Mouse (Mus musculus) Muller cell, postnatal 12 days (primary cell): ENCODE data around the gene D130043K22Rik.

Source experiments
- DNase-seq: peaks from one replicate; pipeline ENCODE4 v3.0.0-alpha.2; 2015; ENCODE audit errors: inconsistent ontology term

D130043K22Rik gene

GRCm38 (mm10) chr13:24892516-24892915, 47.6 kb downstream of the D130043K22Rik start:
- no peak for DNase-seq

DNA sequence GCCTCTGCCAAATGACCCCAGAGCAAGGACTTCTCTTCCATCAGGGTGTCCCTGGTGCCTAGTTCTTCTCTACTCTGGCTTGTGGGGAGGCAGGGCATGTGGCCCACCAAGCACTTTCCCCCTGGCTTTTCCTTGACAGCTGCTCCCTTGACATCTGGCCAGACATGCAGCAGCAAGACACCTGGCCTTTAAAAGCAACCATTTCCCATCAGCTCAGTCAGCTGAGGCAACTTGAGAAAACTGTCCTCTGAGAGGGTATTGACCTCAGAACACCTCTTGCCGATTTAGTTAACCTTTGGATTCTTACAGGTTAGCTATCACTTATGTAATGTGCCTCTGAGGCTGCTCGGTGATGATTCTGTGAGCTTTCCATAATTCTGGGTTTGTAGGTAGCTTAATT, 48.9 kb downstream of the D130043K22Rik start:
- DNase-seq = no peak

GRCm38 (mm10) chr13:24901916-24902315, 57.0 kb downstream of the D130043K22Rik start:
- DNase-seq = no peak

DNA sequence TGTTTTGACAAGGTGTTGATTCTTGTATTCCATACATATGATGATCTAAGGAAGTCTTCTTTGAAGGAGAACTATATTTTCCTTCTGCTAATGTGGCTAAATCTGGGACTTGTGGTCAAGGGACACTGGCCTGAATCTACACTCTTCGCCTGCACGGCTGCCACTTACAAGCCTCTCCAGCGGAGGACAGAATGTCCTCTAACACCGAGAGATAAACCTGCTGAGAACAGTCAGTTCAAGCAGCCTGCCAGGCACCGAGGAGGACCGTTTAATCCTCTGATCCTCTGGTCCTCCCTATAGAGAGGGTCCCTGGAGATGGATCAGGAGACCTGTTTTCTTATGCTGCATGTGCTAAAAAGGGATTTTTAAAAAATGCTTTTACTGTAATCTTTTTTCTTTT, 58.5 kb downstream of the D130043K22Rik start:
- DNase-seq = no peak

DNA sequence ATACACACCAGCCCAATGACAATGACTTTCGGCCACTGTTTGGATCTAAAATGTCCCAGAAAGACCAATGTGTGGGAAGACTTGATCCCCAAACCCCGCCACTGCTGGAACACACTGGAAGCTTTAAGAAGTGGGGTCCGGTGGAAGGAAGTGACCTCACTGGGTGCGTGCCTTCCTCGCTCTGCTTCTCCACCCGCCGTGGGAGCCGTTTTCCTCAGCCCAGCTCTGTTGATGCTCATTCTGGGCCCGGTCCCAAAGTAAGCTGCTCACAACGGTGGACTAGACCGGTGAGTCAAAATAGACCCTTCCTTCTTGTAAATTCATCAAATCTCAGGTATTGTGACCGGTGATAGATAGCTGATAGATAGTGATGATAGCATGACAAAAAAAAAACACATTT, 60.5 kb downstream of the D130043K22Rik start:
- DNase-seq = no peak

DNA sequence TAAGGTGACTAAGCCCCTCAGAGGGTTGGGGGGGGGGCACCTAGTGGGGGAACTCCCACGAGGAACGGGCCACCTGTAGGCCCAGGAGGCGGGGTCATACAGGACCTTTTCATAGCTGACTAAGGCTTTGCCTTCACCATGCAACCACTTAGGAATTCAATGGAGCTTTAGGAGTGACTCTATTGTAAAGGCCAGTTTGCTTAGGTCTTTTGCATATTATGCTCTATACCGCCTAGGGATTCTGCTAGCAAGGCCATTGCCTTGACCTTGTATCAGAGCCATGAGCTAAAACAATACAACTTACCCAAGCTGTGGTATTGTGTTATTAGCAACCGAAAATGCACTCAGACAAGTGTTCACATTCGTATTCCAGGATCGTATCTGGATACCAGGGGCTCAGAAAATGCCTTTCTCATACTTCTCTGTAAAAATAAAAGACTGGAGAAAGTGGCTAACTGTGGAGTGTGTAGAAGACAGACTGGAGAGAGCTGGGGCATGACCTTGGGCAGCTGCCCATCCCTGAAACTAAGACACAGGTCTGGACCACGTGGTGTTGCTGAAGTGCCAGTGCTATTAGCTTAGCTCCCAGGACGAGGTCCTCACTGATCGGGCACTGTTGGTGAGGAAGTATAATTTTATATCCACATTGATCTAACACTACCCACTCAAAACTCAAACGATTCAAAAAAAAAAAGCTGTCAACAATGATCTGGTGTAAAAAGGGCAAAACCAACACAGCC, 62.1 kb downstream of the D130043K22Rik start:
- DNase-seq = no peak

DNA sequence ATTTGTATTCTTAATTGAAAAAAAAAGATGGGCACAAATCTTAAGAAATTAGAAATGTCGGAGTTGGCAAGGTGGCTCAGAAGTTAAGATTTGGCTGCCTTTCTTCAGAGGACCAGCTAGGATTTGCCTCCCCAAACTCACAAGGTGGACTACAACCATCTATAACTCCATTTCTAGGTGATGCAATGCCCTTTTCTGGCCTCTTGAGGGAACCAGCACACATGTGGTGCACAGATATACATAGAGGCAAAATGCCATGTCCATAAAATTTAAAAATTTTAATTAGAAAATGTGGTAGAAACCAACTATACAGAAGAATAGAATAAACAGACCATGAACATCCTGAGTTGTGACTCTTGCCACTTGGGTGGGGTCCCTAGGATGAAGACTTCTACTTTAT, 64.2 kb downstream of the D130043K22Rik start:
- DNase-seq = no peak

GRCm38 (mm10) chr13:24913576-24913975, 68.6 kb downstream of the D130043K22Rik start:
- DNase-seq = no peak

DNA sequence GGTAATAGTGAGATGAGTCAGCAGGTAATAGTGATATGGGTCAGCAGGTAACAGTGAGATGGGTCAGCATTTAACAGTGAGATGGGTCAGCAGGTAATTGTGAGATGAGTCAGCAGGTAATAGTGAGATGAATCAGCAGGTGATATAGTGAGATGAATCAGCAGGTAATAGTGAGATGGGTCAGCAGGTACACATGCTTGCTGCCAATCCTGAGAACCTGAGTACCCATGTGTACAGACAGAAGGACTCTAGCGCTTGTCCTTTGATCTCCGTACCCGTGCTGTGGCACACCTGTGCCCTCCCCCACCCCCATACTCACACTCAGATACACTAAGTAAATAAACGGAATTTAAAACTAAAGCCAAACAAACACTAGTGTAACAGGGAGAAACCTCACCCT, 70.0 kb downstream of the D130043K22Rik start:
- no peak for DNase-seq

DNA sequence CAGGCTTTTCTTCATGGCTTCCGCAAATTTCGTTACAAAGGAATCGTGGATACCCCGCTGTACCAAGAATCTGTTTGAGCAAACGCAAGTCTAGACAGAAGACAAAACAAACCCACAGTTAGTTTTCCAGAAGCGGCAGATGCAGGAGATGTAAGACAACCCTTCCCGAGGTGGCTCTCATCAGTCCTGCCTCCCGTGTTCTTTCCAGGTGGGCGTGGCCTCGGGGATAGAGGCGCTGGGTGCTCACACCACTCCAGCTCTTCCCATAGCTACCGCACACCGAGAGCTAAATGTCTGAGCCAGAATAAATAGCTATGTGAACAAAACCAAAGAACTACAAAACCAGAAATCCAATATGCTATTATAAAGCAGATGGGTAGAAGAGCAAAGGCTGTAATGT, 70.9 kb downstream of the D130043K22Rik start:
- no peak for DNase-seq

DNA sequence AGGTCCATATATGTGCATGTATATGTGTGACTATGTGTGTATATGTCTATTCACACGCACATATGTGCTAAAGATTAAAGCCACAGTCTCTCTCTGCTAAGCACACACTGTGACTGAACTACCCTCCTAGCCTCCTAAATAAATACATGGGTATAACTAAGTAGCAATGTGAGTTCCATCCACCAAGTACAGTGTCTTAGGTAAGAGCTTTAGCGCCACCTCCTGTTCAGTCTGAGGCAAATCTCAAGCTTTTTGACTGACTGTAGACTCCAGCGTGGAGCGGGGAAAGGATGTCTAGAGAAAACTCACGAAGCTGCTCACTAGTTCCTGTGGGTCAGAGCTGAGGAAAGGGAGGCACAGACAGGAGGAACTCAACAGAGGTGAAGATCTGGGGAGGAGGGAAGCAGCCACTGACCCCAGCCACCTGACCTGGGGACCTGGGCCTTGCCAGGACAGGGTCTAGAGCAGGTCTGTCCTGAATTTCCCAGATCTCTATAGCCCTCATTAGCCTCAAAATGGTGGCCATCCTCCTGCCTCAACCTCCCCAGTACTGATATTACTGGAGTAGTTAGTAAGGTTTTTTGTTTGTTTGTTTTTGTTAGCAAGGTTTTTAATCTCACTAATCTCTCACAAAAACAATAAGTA, 75.5 kb downstream of the D130043K22Rik start:
- DNase-seq = peak; percentile 38

GRCm38 (mm10) chr13:24921281-24921680, 76.3 kb downstream of the D130043K22Rik start:
- no peak for DNase-seq

GRCm38 (mm10) chr13:24923991-24924390, 79.1 kb downstream of the D130043K22Rik start:
- DNase-seq = no peak

GRCm38 (mm10) chr13:24930591-24930990, 85.7 kb downstream of the D130043K22Rik start:
- DNase-seq = no peak

DNA sequence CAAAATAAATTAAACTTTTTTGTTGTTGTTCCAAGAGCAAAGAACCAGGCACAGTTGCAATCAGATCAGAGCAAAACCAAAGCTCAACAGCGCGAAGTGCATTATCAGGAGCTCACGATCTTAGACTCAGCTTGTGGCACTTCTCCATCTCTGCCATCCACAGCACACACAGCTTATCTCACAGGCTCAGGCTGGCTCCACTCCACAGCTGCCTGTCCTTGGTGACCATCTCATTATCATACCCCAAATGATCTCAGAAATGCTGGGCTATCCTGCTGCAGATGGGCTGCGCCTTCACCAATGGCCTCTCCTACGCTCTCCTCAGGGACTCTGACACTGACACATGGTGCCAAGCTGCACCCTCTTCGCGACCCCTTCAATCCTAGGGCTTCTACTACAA, 88.3 kb downstream of the D130043K22Rik start:
- no peak for DNase-seq

GRCm38 (mm10) chr13:24936772-24937107, 91.8 kb downstream of the D130043K22Rik start:
- DNase-seq = peak; percentile 32

DNA sequence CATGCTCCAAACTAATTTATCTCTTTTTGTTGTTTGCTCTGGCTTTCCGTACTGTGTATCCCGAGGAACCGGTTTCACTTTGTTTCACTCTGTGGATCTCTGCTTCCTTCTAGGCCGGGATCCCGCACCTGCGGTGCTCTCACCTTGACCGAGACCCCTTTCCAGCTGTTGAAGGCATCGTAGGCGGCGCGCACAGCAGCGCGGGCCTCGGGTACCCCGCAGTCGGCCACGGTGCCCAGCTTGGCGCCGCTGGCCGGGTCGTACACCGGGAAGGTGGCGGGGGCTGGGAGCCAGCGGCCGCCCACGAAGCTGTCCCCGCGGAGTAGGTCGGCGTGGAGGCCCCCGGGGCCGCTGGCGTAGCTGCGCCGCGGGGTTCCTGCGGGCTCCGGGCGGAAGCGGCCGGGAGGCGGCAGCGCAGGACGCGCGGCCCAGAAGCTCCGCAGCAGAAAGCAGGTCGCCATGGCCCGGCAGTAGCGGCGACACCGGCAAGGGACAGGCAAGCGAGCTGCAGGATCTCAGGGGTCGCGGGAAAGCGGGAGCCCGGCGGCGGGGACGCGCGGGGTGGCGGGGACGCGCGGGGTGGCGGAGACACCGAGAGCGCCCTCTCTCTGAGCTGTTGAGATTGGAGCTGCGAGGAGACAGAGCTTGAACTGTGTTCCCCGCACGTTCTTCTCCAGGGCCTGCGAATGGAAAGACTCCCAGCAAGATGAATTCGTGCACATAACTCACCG, 92.3 kb downstream of the D130043K22Rik start, which contains the start of gene Aldh5a1:
Gene Aldh5a1 (minus strand): TSS at position 554 of the 731 bp plus-strand sequence.
- peak; percentile 74 for DNase-seq

DNA sequence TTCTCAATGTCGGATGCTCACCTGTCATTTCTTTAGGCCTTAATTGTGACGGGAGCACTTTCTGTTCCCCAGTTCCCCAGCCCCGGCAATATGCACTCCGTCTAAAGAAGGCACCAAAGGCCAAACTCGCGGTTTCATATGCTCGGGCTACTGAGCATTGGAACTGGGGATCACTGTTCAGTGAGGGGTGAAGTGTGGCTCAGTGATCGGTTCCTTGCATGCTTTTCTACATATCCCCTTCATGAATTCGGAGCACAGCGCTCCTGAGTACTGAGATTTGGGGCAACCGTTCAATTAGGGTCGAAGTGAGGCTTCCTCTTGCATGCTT, 92.9 kb downstream of the D130043K22Rik start:
- no peak for DNase-seq

DNA sequence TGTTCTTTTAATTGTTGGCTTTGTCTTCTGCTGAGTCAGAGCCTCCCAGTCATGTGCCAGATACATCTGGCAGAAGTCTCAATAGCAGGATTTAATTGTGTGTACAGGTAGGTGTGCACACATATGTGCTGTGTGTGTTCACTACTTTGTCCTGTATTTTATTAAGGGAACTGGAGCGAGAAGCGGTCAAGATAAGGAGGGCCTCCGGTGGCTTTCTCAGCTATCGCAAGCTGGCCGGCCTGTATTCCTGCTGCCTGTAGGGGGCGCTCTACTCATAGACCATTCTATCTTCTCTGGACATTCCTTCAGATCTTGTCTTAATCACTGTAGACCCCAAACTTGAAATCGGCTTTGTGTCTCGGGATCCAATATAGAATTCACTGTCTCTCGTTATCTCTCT, 93.7 kb downstream of the D130043K22Rik start:
- DNase-seq = peak; percentile 52

DNA sequence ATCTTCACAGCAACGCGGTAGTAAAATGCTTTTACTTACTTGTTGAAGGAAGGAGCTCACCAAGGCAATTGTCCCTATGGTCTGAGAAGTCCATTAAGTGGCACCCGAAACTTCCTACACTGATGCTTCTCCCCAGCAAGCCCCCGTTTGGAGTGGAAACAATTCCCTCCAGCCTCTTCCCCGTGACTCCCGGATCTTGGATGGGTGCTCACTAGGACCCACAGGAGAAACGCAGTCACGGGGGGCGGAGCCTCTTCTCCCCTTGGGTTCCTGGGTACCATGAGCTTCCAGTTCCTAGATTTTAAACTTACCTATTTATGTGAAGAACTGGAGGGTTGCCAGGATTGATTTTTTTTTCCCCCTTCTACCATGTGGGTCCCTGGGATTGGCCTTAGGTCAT, 94.5 kb downstream of the D130043K22Rik start:
- DNase-seq = no peak

GRCm38 (mm10) chr13:24942512-24943282, 97.8 kb downstream of the D130043K22Rik start, which contains the start of gene Gpld1:
Gene Gpld1, plus strand, starts transcription at chr13:24943152.
- DNase-seq = peak; percentile 86

- no peak for DNase-seq
Measured at GRCm38 (mm10) chr13:24943303-24943702, 98.4 kb downstream of the D130043K22Rik start.
